Mouse (Mus musculus) right cerebral cortex, adult 18-20 months (tissue): ENCODE data around the gene Lmntd1.

Experiments used
- DNase-seq: peaks from one replicate; pipeline ENCODE4 v3.0.0; 2022; ENCODE audit warnings: mixed read lengths

Gene Lmntd1

DNA sequence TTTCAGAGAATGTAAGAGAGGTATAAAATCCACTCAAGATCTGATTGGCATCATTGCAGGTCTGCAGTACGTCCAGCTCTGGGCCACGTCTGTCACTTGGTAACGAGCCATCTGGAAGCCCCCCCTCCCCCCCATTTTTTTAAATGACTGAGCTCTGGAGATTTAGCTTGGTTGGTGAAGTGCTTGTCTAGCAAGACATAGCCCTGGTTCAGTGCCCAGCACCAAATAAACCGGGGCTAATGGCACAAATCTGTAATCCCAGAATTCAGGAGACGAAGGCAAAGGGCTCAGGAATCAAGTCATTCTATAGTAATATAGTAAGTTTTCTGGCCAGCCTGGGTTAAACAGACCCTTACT lies 130.8 kb downstream of the Lmntd1 start:
- DNase-seq = no peak

DNA sequence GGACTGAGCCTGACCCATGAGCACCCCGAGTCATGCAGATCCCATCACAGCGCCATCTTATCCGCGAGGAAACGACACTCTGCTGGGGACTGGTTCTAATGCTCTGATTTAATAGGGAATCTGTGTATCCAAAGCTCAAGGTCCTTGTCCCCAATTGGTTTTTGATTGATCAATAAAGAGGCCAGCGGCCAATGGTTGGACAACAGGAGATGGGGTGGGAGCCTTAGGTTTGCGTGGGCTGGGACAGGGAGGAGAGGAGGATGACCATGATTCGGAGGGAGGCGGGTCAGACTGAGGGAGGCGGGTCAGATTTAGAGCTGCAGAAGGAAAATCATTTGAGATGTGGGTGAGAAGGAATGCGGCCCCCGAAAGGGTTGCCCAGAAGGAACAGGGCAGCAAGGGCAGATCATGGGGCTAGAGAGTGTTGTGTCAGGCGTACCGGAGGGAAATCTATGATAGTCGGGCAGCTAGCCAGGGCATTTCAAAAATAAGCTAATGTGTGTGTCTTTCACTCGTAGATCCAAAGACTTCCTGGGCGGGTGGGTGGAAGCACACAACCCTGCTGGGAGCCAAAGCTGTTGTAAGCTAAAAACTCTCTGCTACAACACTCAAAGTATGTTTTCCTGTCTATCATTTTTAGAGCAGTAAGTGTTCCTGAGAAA lies 131.3 kb downstream of the Lmntd1 start:
- no peak for DNase-seq

DNA sequence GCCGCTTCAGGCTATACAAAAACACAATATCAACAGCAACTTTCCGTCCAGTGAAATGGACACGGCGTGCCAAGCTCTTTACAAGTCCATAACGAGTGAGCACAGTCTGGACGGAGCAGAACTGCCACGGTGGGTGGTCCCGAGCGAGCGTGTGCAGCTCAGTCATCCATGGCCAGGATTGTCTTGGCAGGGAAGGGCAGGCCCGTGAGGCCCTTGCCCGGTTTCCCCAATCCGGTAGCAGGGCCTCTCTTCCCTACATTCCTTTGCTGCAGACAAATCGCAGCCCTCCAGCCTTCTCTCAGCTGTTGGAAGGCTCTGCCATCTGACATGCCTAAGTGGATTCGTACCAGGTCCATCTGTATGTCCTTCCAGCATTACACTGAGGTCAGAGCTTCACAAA lies 132.2 kb downstream of the Lmntd1 start:
- no peak for DNase-seq

DNA sequence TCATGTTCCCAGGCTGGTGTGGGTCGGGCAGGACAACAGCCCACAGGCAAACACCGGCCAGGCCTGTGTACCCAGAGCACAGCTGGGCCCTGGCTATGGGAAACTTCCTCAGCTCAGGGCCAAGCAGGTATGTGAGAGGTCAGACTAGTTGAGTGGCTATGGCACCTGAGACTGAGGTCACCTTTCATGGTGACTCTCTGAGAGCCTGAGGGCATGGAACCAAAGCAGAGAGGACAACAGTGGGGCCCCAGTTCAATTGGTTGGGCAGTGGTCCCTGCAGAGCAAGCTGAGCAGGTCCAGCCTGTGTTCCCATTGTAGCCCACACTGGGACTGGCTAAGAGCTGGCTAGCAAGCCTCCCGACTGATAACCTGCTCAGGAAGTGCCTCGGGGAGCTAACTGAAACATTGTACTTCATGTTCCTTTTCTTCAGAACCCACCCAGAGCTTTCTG lies 135.3 kb downstream of the Lmntd1 start:
- DNase-seq = no peak

DNA sequence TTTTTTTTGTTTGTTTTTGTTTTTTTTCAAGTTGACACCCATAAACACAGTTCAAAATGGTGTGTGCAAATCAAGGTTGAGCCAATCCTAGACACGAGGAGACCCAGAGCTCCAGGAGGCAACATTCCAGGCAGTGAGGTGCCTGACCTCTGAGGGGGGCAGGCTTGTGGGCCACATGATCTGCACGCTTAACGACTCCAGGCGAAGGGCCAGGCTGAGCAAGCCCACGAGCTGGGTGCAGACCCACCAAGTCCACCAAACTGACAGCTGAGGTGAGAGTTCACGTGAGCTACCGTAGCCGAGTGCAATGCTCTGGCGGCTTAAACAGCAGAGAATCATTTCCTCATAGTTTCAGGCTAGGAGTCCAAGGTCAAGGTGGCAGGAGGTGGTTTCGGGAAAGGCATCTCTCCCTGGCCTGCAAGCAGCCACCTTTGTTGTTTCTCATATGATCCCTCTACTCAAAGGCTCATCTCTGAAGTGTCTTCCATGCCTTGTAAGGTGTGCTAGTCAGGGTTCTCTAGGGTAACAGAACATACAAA lies 136.7 kb downstream of the Lmntd1 start:
- no peak for DNase-seq

DNA sequence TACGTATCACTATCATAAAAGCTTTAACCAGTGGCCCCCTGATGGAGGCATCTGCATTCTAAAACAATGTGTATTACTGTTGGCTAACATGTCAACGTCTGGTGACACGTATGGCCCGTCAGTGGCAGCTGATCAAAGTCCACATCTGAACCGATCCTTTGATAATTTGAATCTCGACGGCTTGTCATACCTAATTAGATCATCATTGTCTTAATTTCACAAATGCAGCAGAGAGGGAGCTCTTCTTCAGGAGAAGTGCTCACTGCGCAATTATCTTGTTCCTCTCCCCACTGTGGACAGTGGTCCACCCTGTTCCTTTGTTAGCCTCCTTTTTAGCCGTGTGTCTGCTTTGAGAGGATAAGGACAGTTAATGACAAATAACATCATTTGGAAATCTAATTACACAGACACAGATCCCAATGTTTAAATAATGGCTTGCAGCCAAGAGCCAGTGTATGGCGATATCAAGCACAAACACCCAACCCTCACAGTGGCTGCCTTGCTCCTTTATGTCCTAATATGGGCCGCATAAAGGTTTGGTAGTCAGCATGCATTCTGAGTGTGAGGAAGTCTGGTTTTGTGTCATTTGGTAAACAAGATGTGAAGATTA lies 142.4 kb downstream of the Lmntd1 start:
- no peak for DNase-seq

GRCm38 (mm10) chr6:145469260-145469943 lies 144.7 kb downstream of the Lmntd1 start:
- no peak for DNase-seq

DNA sequence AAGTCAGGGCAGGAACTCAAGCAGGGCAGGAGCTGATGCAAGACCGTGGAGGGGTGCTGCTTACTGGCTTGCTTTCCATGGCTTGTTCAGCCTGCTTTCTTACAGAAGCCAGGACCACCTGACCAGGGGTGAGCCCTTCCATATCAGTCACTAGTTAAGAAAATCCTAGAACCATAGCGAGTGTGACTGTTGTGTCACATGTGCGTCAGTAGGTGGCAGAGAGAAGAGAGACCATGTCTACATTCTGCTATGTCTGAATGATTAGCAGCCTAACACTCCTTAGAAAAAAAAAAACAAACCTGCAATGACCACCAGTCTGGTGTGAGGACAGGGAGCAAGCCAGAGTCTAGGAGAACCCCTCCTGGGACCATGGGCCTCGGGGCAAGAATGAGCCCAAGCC lies 150.1 kb downstream of the Lmntd1 start:
- DNase-seq = no peak

DNA sequence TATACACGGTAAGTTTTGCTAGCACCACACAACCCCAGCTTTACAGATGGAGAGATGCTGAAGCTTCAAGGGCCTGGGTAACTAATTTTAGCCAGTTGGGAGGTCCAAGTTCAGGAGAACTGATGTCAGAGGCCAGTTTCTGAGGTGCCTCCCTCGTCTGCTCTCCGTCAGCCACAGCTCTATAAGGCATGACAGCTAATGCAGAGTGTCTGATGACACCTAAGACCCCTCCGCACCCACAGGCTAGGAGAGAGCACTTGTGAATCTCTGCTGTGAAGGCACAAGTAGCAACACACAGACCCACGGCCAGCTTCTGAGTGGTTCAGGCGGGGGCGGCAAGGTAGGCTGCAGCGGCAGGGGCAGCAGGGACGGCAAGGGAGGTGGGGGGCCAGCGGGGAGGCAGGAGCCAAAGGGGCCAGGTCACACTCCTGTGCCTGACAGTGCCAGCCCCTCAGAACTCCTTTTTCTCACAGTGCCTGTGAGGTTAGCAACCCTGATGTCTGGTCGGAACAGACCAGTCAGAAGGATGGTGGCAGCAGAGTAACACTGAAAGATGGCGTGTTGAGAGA lies 151.4 kb downstream of the Lmntd1 start:
- DNase-seq = no peak

DNA sequence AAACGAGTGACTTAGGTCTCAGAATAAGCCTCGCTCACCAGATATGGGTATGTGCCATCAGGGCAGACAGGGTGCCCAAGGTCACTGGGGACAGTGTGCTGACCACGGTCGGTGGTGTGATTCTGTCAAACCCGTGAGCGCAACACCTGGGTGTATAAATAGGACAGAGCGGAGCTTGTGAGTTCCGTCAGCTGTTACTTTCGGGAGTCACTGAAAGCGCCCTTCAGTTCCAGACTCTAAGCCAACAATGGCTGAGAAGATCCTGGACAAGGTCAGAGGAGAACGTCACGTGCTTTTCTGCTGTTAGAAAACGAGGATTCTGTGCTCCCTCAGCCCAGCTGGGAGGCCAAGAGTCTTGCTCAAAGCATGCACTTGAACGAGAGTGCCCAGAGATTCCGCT lies 157.1 kb downstream of the Lmntd1 start:
- no peak for DNase-seq

DNA sequence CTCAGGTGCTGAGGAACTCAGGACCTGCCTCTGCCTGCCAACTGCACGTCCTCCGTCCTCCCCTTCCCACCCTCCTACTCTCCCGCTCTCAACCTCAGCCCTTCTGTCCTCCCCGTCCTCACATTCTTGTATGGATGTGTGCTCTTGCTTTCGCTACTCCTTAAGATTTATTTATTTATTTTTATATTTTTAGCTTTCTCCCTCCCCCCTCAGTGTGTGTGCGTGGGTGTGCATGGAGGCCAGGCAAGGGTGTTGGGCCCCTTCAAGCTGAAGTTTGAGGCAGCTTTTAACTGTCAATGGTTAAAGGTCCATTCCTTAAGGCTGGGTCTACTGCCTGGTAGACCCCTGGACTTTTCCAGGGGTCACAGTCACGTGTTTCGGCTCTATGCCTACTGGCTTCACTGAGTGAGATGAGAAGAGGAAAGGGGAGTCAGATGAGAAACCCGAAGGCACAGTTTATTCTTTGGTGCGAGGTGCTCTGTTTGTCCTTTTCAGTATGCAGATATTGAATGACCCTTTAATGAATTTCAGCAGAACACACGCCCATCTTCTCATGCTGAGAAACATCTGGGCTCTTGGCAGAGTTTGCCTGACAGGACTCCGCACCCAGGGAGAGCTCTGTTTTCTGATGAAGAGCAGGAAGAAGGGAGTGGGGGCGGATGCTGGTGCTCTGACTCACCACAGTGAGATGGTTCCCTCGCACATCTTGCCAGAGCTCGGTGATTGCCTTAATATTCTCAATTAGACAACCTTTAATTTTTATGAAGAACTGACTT lies 163.3 kb downstream of the Lmntd1 start:
- DNase-seq = peak; percentile 76

GRCm38 (mm10) chr6:145448361-145448760 lies 165.8 kb downstream of the Lmntd1 start:
- no peak for DNase-seq

GRCm38 (mm10) chr6:145445811-145446500 lies 168.2 kb downstream of the Lmntd1 start:
- no peak for DNase-seq

DNA sequence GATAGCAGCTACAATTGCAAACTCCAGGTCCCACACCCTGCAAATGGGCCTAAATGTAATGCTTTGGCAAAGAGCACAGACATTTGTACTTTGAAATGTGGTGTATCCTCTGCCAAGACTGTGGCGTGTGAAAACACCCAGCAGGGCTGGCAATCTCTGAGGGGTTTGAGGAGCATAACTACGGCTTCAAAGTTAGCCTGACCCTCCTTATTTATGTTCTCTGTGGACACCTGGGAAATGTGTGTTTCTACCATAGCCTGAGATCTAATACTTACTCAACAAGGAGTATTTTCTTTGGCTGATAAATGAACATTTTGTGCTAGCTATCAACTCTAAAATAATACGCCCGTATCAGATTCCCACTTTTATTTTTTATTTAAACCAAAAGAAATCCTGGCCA lies 168.7 kb downstream of the Lmntd1 start:
- DNase-seq = no peak

- no peak for DNase-seq
These were observed 171.3 kb downstream of the Lmntd1 start for GRCm38 (mm10) chr6:145442786-145443185.

- no peak for DNase-seq
These were observed 172.6 kb downstream of the Lmntd1 start for GRCm38 (mm10) chr6:145441416-145442110.

- DNase-seq = no peak
These were observed 175.3 kb downstream of the Lmntd1 start for GRCm38 (mm10) chr6:145438851-145439250.

DNA sequence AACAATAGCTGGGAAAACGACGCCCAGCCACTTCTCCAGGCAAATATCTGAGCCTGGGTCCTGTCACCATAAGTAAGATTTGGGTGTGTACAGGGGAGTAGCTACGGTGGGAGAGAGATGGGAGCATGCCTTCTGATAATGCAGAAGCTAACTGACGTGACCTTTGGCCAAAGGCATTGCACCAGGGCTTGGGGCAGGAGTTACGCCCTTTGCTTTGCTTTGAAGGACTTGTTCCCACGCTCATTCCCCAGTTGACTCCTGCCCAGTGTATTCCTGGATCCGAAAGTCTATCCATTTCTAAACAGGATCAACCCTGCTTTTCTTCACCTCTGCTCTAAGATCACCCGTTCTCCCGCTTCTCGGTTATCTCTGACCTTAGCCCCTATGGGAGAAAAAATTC lies 178.4 kb downstream of the Lmntd1 start:
- DNase-seq = no peak

GRCm38 (mm10) chr6:145435156-145435555 lies 179.0 kb downstream of the Lmntd1 start:
- DNase-seq = no peak

GRCm38 (mm10) chr6:145433897-145434296 lies 180.2 kb downstream of the Lmntd1 start:
- DNase-seq = no peak
